Mouse (Mus musculus) left cerebral cortex, postnatal 10 days (tissue): ENCODE results near the gene Mbnl1. TPM values are rescaled to one million over a fixed set of nuclear protein-coding genes. Genes with fewer than 3 reads are reported as not detected.

Experiments
- DNase-seq, 2 experiments: peaks; one replicate each; pipeline ENCODE4 v3.0.0; 2021 to 2022; ENCODE audit warnings: low spot score in 2 of 2, mixed read lengths in 1 of 2; ENCODE audit errors: extremely low spot score in 1 of 2
- intact Hi-C: fragments of 180-260 bp; cut with DNase I; formaldehyde crosslinking; loops from one replicate; pipeline ENCODE4 v1.15.1; 2025
- total RNA-seq, 2 experiments: library from RNA; stranded (reverse); gene quantifications; 2 replicates each; pipeline ENCODE4 v1.2.3; 2021

Gene Mbnl1
- total RNA-seq, 2 experiments from 2014 or later, result 86.1 to 96.2 TPM

DNA sequence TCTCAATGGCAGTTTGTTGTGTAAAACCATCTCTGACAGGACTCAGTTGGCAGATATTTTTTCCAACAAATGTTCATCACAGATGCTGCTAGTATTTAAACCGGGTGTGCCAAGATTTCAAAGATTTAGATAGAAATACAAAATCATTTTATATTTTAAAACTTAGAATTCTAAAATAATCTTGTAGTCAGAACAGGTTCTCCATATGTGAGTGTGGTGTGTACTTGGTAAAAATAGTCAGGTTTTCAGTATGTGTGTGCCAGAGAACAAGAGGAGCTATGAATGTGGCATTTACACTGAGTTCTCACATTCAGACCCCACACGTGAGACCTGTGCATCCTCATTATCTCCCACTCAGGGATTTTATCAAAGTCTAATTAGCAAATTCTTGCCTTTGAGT lies 147.6 kb downstream of the Mbnl1 start:
- peak in 1 of 2 experiments; percentile 30 for DNase-seq
- intact Hi-C loops, result no loop called here

DNA sequence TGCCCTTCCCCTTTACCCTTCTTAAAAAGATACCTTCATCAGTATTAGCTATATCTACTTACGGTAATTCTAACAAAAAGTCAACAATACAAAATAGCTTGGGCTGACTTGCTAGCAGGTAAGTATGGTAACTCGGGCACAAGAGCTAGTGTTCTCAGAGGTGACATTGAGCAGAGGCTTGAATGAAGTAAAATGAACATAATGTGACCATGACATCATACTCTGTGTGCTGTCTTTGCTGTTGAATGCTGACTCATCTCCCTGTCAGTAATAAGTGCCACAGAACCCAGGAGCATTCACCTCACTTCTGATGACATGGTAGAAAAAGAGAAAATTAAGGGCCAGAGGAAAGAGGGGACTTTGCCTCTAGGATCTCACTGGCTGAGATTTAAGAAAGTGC lies 158.6 kb downstream of the Mbnl1 start:
- no peak for DNase-seq
- intact Hi-C loops, result no loop called here

DNA sequence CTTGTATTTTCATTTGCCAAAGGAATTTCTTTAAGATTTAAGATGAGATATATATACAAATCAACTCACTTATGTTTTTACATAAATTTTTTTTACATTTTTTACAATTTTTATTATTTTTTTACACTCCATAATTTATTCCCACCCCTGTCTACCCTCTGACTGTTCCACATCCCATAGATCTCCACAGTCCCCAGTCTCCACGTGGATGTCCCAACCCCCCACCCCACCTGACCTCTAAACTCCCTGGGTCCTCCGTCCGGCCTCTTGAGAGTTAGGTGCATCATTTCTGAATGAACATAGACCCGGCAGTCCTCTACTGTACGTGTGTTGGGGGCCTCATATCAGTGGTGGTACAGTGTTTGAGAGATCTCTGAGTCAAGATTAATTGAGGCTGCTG lies 159.1 kb downstream of the Mbnl1 start:
- intact Hi-C loops, result no loop called here

DNA sequence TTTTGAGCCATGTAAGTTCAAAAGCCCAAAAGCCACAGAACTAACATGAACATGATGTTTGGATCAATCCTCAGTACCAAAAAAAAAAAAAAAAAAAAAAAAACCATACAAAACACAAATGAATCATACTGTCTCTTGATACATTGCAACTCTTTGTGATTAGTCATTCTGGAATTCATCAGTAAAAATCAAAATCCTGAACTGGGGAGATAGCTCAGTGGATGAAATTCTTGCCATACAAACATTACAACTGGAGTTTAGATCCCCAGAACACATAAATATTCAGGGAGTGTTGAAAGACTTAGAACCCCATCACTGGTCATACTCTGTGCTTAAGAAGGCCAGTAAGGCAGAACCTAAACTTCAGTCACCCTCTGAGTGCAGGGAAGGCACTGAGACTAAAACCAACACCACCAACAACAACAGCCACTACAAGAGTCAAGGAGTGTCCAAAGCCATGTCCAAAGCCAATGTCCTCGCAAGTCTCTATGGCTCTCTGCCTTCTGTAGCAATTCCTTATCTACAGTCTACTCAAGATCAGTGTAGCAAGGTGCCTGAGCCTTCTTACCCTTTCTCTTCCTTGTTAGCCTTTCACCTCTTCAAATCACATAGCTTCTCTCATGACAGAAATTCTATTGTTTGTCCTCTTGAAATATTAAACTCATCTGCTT lies 160.3 kb downstream of the Mbnl1 start:
- intact Hi-C loops, result no loop called here
- no peak for DNase-seq

More for the DNA sequence above, 159.1 kb downstream of the Mbnl1 start:
- no peak for DNase-seq

DNA sequence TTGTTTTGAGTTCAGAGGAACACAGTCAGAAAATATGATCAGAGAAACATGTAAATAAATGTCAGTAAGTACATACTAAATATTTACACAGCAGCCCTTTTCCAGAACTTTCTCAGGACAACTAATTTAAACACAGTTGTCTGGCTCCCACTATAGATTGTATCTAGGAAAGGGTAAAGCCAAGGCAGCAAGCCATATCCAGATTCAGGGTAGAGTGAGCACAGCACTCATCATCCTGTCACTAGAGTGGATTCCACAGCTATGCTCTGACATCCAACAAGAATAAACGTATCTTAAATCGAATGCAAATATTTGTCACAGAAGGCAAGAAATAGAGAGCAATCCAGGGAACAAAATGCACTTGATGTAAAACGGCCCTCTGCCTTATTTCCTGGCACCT lies 165.9 kb downstream of the Mbnl1 start:
- intact Hi-C loops, result no loop called here
- no peak for DNase-seq

DNA sequence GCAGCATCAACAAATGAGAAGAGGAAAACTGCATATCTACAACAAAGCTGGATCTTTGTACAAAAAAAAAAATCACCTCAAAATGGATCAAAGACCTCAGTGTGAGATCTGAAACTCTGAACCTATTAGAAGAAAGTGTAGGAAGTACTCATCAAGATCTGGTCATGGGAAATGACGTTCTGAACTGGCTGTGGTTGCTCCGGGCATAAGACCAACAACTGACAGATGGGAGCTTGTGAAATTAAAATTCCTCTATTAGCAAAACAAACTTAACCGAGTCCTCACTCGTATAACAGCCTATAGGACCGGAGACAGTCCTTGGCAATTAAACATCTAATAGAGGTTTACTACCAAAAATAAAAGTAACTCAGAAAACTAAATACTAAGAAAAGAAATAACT lies 166.5 kb downstream of the Mbnl1 start:
- intact Hi-C loops, result no loop called here

DNA sequence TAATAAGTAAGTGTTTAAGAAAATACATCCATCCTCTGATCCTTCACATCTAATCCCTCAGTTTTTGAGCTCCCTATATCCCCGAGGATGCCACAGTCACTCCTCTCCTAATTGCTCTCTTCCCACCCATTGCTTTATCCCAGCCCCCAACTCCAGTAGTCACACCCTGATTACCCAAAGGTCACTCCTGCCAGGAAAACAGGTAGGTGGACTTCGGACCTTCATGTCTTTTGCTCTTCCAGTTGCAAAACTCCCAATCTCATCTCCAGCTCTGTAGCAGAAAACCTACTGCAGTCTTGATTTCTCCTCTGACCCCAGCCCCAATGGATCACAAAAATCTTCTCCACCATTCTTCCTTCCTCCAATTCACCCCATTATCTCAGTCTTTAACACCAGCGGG lies 169.6 kb downstream of the Mbnl1 start:
- no peak for DNase-seq

More for the DNA sequence above, 166.5 kb downstream of the Mbnl1 start:
- DNase-seq, result no peak

DNA sequence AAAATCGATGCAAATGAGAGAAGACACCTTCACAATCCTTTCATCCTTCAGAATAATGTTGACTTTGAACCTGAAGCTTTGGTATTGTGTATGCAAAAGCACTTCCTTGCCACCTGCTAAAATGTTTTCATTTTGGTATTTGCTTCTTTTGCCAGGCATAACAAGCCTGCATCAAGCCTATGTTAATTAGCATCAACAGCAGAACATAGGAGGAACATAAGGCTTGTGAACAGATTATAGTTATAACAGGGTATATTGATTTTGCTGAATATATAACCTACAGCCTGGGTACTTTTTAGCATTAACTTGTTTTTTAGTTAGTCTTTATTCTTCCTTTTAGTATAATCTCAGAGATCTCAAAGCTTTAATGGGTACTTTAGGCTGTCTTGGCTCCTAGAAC lies 172.9 kb downstream of the Mbnl1 start:
- intact Hi-C loops, result no loop called here

More for the DNA sequence above, 169.6 kb downstream of the Mbnl1 start:
- intact Hi-C loops, result no loop called here

DNA sequence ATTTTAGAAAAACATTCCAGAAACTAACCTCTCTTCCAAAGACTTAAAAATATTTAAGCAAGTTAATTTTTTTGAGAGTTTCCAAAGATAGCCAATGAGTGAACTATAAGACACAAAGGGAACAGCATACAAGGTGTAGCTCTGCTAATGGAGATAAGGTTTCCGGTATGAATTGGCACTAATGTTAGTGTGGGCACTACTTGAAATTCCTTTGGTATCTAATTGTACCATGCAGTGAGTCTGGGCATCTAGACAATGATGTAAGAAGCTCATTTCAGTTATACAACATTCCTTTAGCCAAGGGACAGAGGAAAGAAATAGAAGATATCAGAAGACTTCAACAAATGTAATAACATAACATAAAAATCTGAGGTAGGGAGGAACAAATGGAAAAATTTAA lies 175.7 kb downstream of the Mbnl1 start:
- intact Hi-C loops, result no loop called here
- no peak for DNase-seq

More for the DNA sequence above, 172.9 kb downstream of the Mbnl1 start:
- DNase-seq, result no peak

DNA sequence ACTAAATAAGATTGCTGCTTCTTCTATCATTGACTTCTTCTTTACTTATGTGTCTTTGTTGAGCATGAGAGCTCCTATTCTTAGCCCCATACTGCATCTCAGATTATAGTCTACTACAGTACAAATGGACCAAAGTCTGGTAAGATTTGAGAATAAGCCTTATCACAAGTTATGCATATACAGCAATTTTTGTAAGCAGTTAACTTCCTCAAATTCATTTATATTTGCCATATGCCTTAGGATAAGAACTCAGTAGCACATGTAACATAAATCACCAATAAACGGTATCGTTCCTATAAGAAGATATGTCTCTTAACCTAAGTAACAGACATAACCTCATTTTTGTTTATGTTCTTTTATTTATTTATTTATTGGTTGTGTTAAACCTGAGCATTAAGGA lies 188.1 kb downstream of the Mbnl1 start:
- intact Hi-C loops, result no loop called here
- DNase-seq, result no peak
